Mouse (Mus musculus) heart, adult 2 months (tissue): Measurements from ENCODE around the gene Ntmt1.

Experiments
- CTCF ChIP-seq: fragments of 200-600 bp; IDR thresholded peaks from 2 replicates; pipeline ENCODE4 v1.8.1; 2022; ENCODE audit warnings: antibody characterized with exemption, mild to moderate bottlenecking, moderate library complexity
- EP300 ChIP-seq: fragments of 200-500 bp; IDR thresholded peaks from 2 replicates; pipeline ENCODE4 v1.6.1; 2011; ENCODE audit warnings: low read depth, low read length, control low read depth; ENCODE audit not compliant: insufficient read depth
- POLR2A ChIP-seq: fragments of 200-500 bp; IDR thresholded peaks from 2 replicates; pipeline ENCODE4 v1.6.1; 2011; ENCODE audit warnings: mild to moderate bottlenecking, low read depth, low read length, control low read depth; ENCODE audit not compliant: insufficient read depth

DNA sequence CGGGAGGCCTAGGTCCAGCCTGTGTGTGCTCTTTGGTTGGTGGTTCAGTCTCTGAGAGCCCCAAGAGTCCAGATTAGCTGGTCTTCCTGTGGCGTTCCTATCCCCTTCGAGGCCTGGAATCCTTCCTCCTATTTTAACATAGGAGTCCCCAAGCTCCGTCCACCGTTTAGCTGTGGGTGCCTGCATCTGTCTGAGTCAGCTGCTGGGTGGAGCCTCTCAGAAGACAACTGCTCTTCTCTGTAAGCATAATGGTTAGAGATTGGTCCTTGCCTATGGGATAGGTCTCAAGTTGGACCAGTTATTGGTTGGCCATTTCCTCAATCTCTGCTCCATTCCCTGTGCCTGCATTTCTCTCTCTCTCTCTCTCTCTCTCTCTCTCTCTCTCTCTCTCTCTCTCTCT is 52.2 kb downstream of the Ntmt1 start:
- TF ChIP-seq EP300 (no peak), CTCF (no peak), POLR2A (no peak)
